Mouse (Mus musculus) heart, postnatal 4 days (tissue): ENCODE results near the gene Med13l. TPM values are rescaled to one million over a fixed set of nuclear protein-coding genes. Genes with fewer than 3 reads are reported as not detected.

Experiments
- DNase-seq: peaks from one replicate; pipeline ENCODE4 v3.0.0; 2021
- total RNA-seq, 2 experiments: library from RNA; stranded (reverse); gene quantifications; 2 replicates each; pipeline ENCODE4 v1.2.3; 2021

The Med13l gene
- total RNA-seq, 2 experiments from 2014 or later = 38.5 to 40.9 TPM

- DNase-seq = no peak
Measured at GRCm38 (mm10) chr5:118808946-118809345, 248.5 kb downstream of the Med13l start.

- DNase-seq = no peak
Measured at GRCm38 (mm10) chr5:118809588-118809987, 249.1 kb downstream of the Med13l start.

- no peak for DNase-seq
Measured at GRCm38 (mm10) chr5:118811690-118812089, 251.2 kb downstream of the Med13l start.

GRCm38 (mm10) chr5:118812421-118812820 is 251.9 kb downstream of the Med13l start:
- peak; percentile 43 for DNase-seq

GRCm38 (mm10) chr5:118812947-118813401 is 252.5 kb downstream of the Med13l start:
- DNase-seq = peak; percentile 22

GRCm38 (mm10) chr5:118814052-118814451 is 253.6 kb downstream of the Med13l start:
- peak; percentile 49 for DNase-seq
